Mouse (Mus musculus) skeletal muscle tissue, adult 2 months (tissue): ENCODE data around the gene Cd52.
A peak's percentile ranks its signal among the peaks of the same experiment; 100 is the strongest.

Experiments used
- DNase-seq: peaks from one replicate; pipeline ENCODE4 v3.0.0-alpha.2; 2012; ENCODE audit warnings: low read depth, low spot score

Cd52 gene

DNA sequence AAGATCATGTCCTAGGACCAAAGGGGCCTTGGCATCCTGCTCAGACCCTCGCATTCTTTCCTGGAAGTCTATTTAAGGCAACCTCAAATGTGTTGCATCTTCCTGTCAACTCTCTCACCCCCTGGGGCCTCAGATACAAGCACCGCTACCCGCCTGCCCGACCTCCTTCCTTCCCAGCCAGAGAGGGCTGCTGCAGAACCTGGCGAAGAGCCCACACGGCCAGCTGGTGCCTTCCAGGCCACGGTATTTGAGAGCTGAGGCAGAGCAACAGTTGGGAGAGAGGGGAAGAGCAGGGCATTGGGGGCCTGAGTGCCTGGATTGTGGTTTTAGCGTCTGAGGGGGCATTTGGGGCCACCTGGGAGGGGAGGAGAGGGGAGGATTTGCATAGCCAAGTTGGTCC lies 42.3 kb downstream of the Cd52 start:
- no peak for DNase-seq

GRCm38 (mm10) chr4:134051912-134052311 lies 43.0 kb downstream of the Cd52 start:
- no peak for DNase-seq

DNA sequence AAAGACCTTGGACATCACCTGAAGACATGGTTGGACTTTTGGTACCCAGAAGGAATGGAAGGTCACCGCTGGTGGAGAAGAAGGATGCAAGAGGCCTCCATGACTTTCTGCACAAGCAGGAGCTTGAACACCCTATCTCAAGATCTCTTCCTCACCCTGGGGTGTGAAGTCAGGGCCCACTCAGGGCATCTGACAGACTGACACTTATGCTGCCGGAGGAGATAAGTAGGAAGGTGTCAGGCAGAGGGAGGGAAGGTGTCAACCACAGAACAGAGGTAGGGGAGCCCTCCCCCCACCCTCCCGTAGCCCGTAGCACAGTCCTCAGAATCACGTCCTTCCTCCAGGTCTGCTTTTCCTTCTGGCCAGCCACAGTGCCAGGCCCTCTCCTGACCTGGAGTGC lies 47.2 kb downstream of the Cd52 start:
- DNase-seq, result no peak

- DNase-seq, result no peak
These were observed 51.8 kb downstream of the Cd52 start for GRCm38 (mm10) chr4:134043041-134043440.

DNA sequence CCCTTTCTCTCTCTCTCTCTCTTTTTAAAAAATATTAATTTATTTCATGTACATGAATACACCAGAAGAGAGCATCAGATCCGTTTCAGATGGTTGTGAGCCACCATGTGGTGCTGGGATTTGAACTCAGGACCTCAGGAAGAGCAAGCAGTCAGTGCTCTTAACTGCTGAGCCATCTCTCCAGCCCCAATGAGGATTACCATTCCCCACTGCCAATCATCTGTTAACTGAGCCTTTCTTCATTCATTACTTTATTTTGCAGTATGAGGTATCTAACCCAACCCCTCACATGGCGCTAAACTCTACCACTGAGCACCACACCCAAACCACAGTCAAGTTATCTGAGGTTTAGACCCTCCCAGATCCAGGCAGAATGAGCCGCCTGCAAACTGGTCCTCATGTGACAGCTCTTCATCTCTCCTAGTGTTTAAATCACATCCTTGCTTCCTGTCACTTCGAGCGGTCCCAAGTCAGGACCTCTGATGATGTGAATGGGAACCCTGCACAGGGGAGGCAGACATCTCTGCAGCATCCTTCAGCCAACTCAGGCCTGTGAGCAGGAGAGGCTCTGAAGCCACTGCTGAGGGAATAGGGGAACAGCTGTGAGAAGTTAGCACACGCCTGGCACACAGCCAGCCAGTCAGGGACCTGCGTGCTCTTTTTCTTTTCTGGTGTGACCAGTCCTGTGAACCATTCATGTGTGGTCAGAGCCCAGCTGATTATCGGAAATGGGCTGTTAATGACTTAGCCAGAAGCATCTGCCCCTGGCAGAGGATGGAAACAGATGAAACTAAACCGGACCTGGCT lies 53.4 kb downstream of the Cd52 start:
- peak; percentile 16 for DNase-seq

GRCm38 (mm10) chr4:134035953-134036352 lies 58.9 kb downstream of the Cd52 start:
- DNase-seq, result peak; percentile 15
